Mouse (Mus musculus): ENCODE measurements around the gene Mt2. TPM values are rescaled to one million over a fixed set of nuclear protein-coding genes. Genes with fewer than 3 reads are reported as not detected.
"Not testable (repeated sequence)": the region's sequence is repeated elsewhere in the genome, so short reads cannot be mapped to it uniquely, and the experiment has no call there.

Mt2 gene
- polyA plus RNA-seq (2014; fragmentation: Nextera tagmentation; extraction: Ambion mirVana), result 104 and 155 TPM in 2 replicates

- peaks cover 10% of the 10 kb centered on the region; the same call in 1 of the 2 replicates for H3K4me1 ChIP-seq (replicated peaks; ENCODE audit: control insufficient read depth, insufficient read depth, low read length)
- H3K36me3 ChIP-seq (ENCODE audit: control insufficient read depth, insufficient read depth, low read length), result no peaks in the 10 kb centered on the region
- H3K27ac ChIP-seq (ENCODE audit: low read depth), result no peak within 1 kb of the TSS
- DNase-seq (ENCODE audit: low spot score) (peak; percentile 82), ATAC-seq (replicated peaks; ENCODE audit: low FRiP score, low TSS enrichment, low read depth) (peak; percentile 76)
- H3K4me2 ChIP-seq (ENCODE audit: low read length), result peak within 1 kb of the TSS; percentile 76
- peak within 1 kb of the TSS; percentile 29 for H3K9ac ChIP-seq (ENCODE audit: low read length)
- H3K4me3 ChIP-seq (ENCODE audit: low read depth, low read length), result peak within 1 kb of the TSS; percentile 41
- peaks cover 69% of the 10 kb centered on the region for H3K27me3 ChIP-seq (replicated peaks; ENCODE audit: control insufficient read depth, insufficient read depth, low read length)
- 1% methylated on average over 56 of the region's 56 CpGs for WGBS
- no peaks in the 10 kb centered on the region for H3K9me3 ChIP-seq (ENCODE audit: control insufficient read depth, low read length)
Measured at GRCm38 (mm10) chr8:94172075-94172808, at the start of gene Mt2. Gene Mt2 (plus strand): TSS chr8:94172664.

GRCm38 (mm10) chr8:94122711-94123468 lies 49.6 kb upstream of the Mt2 start:
- H3K4me1 ChIP-seq (replicated peaks; ENCODE audit: control insufficient read depth, insufficient read depth, low read length), result no peaks in the 10 kb centered on the region
- no peak overlapping the region for H3K27ac ChIP-seq (ENCODE audit: low read depth)
- H3K36me3 ChIP-seq (ENCODE audit: control insufficient read depth, insufficient read depth, low read length), result no peaks in the 10 kb centered on the region
- H3K27me3 ChIP-seq (replicated peaks; ENCODE audit: control insufficient read depth, insufficient read depth, low read length), result no peaks in the 10 kb centered on the region
- no peak overlapping the region for H3K4me2 ChIP-seq (ENCODE audit: low read length)
- no peak overlapping the region for H3K9ac ChIP-seq (ENCODE audit: low read length)
- no peaks in the 10 kb centered on the region for H3K9me3 ChIP-seq (ENCODE audit: control insufficient read depth, low read length)
- DNase-seq (ENCODE audit: low spot score) (no peak), ATAC-seq (replicated peaks; ENCODE audit: low FRiP score, low TSS enrichment, low read depth) (no peak)
- 35% methylated on average over 8 of the region's 8 CpGs for WGBS
- H3K4me3 ChIP-seq (ENCODE audit: low read depth, low read length), result no peak overlapping the region

- Histone ChIP-seq H3K9ac (ENCODE audit: low read length) (no peak overlapping the region), H3K4me3 (ENCODE audit: low read depth, low read length) (no peak overlapping the region), H3K4me1 (replicated peaks; ENCODE audit: control insufficient read depth, insufficient read depth, low read length) (no peaks in the 10 kb centered on the region), H3K4me2 (ENCODE audit: low read length) (no peak overlapping the region), H3K27ac (ENCODE audit: low read depth) (no peak overlapping the region), H3K9me3 (ENCODE audit: control insufficient read depth, low read length) (no peaks in the 10 kb centered on the region), H3K36me3 (ENCODE audit: control insufficient read depth, insufficient read depth, low read length) (no peaks in the 10 kb centered on the region), H3K27me3 (replicated peaks; ENCODE audit: control insufficient read depth, insufficient read depth, low read length) (no peaks in the 10 kb centered on the region)
- WGBS, result 76% methylated on average over 6 of the region's 6 CpGs
- DNase-seq (ENCODE audit: low spot score) (no peak), ATAC-seq (replicated peaks; ENCODE audit: low FRiP score, low TSS enrichment, low read depth) (no peak)
Measured at GRCm38 (mm10) chr8:94127711-94128110, 44.8 kb upstream of the Mt2 start.

- H3K27ac ChIP-seq (ENCODE audit: low read depth), result no peak overlapping the region
- no peak overlapping the region for H3K4me3 ChIP-seq (ENCODE audit: low read depth, low read length)
- H3K4me2 ChIP-seq (ENCODE audit: low read length), result no peak overlapping the region
- H3K4me1 ChIP-seq (replicated peaks; ENCODE audit: control insufficient read depth, insufficient read depth, low read length), result no peaks in the 10 kb centered on the region
- WGBS, result 87% methylated on average over 6 of the region's 6 CpGs
- H3K36me3 ChIP-seq (ENCODE audit: control insufficient read depth, insufficient read depth, low read length), result no peaks in the 10 kb centered on the region
- ATAC-seq (replicated peaks; ENCODE audit: low FRiP score, low TSS enrichment, low read depth) (no peak), DNase-seq (ENCODE audit: low spot score) (no peak)
- H3K9me3 ChIP-seq (ENCODE audit: control insufficient read depth, low read length), result no peaks in the 10 kb centered on the region
- H3K27me3 ChIP-seq (replicated peaks; ENCODE audit: control insufficient read depth, insufficient read depth, low read length), result no peaks in the 10 kb centered on the region
- no peak overlapping the region for H3K9ac ChIP-seq (ENCODE audit: low read length)
Measured at GRCm38 (mm10) chr8:94129133-94129789, 43.2 kb upstream of the Mt2 start.

- ATAC-seq (replicated peaks; ENCODE audit: low FRiP score, low TSS enrichment, low read depth), result no peak
- no peak overlapping the region for H3K4me2 ChIP-seq (ENCODE audit: low read length)
- DNase-seq (ENCODE audit: low spot score), result no peak
- no peaks in the 10 kb centered on the region for H3K36me3 ChIP-seq (ENCODE audit: control insufficient read depth, insufficient read depth, low read length)
- no peak overlapping the region for H3K4me3 ChIP-seq (ENCODE audit: low read depth, low read length)
- H3K4me1 ChIP-seq (replicated peaks; ENCODE audit: control insufficient read depth, insufficient read depth, low read length), result no peaks in the 10 kb centered on the region
- H3K9ac ChIP-seq (ENCODE audit: low read length), result no peak overlapping the region
- H3K27ac ChIP-seq (ENCODE audit: low read depth), result no peak overlapping the region
- H3K27me3 ChIP-seq (replicated peaks; ENCODE audit: control insufficient read depth, insufficient read depth, low read length), result no peaks in the 10 kb centered on the region
- no peaks in the 10 kb centered on the region for H3K9me3 ChIP-seq (ENCODE audit: control insufficient read depth, low read length)
- 95% methylated on average over 4 of the region's 4 CpGs for WGBS
Measured at GRCm38 (mm10) chr8:94130126-94130525, 42.3 kb upstream of the Mt2 start.

- no peak overlapping the region for H3K9ac ChIP-seq (ENCODE audit: low read length)
- no peaks in the 10 kb centered on the region for H3K27me3 ChIP-seq (replicated peaks; ENCODE audit: control insufficient read depth, insufficient read depth, low read length)
- H3K4me1 ChIP-seq (replicated peaks; ENCODE audit: control insufficient read depth, insufficient read depth, low read length), result no peaks in the 10 kb centered on the region
- no peak for DNase-seq (ENCODE audit: low spot score)
- H3K36me3 ChIP-seq (ENCODE audit: control insufficient read depth, insufficient read depth, low read length), result no peaks in the 10 kb centered on the region
- ATAC-seq (replicated peaks; ENCODE audit: low FRiP score, low TSS enrichment, low read depth), result no peak
- no peaks in the 10 kb centered on the region for H3K9me3 ChIP-seq (ENCODE audit: control insufficient read depth, low read length)
- 39% methylated on average over 5 of the region's 5 CpGs for WGBS
- no peak overlapping the region for H3K27ac ChIP-seq (ENCODE audit: low read depth)
- H3K4me2 ChIP-seq (ENCODE audit: low read length), result no peak overlapping the region
- H3K4me3 ChIP-seq (ENCODE audit: low read depth, low read length), result no peak overlapping the region
Measured at GRCm38 (mm10) chr8:94132096-94132495, 40.4 kb upstream of the Mt2 start.

DNA sequence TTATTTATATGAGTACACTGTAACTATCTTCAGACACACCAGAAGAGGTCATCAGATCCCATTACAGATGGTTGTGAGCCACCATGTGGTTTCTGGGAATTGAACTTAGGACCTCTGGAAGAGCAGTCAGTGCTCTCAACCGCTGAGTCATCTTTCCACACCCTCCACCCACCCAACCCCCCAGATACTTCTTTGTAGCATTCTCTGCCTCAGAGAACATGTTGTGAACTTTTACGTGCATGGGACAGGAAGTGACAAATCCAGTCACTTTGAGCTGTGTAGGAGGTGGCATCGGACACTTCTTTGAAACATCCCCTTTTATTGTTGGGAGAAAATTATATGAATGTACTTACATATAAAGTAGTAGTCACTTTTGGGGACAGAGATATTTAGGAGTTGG lies 37.9 kb upstream of the Mt2 start:
- H3K4me2 ChIP-seq (ENCODE audit: low read length); DNase-seq (ENCODE audit: low spot score); H3K36me3 ChIP-seq (ENCODE audit: control insufficient read depth, insufficient read depth, low read length); ATAC-seq (replicated peaks; ENCODE audit: low FRiP score, low TSS enrichment, low read depth); H3K27ac ChIP-seq (ENCODE audit: low read depth); H3K9me3 ChIP-seq (ENCODE audit: control insufficient read depth, low read length); H3K4me1 ChIP-seq (replicated peaks; ENCODE audit: control insufficient read depth, insufficient read depth, low read length); H3K27me3 ChIP-seq (replicated peaks; ENCODE audit: control insufficient read depth, insufficient read depth, low read length); H3K4me3 ChIP-seq (ENCODE audit: low read depth, low read length); H3K9ac ChIP-seq (ENCODE audit: low read length): not testable (repeated sequence)
- WGBS, result 51% methylated on average over 3 of the region's 3 CpGs

- Histone ChIP-seq H3K4me1 (replicated peaks; ENCODE audit: control insufficient read depth, insufficient read depth, low read length) (no peaks in the 10 kb centered on the region), H3K4me2 (ENCODE audit: low read length) (no peak overlapping the region), H3K27me3 (replicated peaks; ENCODE audit: control insufficient read depth, insufficient read depth, low read length) (no peaks in the 10 kb centered on the region), H3K9me3 (ENCODE audit: control insufficient read depth, low read length) (no peaks in the 10 kb centered on the region), H3K36me3 (ENCODE audit: control insufficient read depth, insufficient read depth, low read length) (no peaks in the 10 kb centered on the region), H3K4me3 (ENCODE audit: low read depth, low read length) (no peak overlapping the region), H3K9ac (ENCODE audit: low read length) (no peak overlapping the region), H3K27ac (ENCODE audit: low read depth) (no peak overlapping the region)
- 92% methylated on average over 6 of the region's 6 CpGs for WGBS
- ATAC-seq (replicated peaks; ENCODE audit: low FRiP score, low TSS enrichment, low read depth), result no peak
- DNase-seq (ENCODE audit: low spot score), result no peak
Measured at GRCm38 (mm10) chr8:94135556-94135955, 36.9 kb upstream of the Mt2 start.
